Mouse (Mus musculus) naive thymus-derived CD4-positive, alpha-beta T cell, adult 5 months (primary cell): ENCODE data around the gene Cnep1r1. TPM values are rescaled to one million over a fixed set of nuclear protein-coding genes. Genes with fewer than 3 reads are reported as not detected.

Experiments
- polyA plus RNA-seq: library from polyadenylated mRNA; unstranded; fragments of 100-300 nt; shearing (Covaris generic); gene quantifications from one replicate; pipeline ENCODE4 v1.2.1, GENCODE M21; 2017

The Cnep1r1 gene
- polyA plus RNA-seq = 31.6 TPM

DNA sequence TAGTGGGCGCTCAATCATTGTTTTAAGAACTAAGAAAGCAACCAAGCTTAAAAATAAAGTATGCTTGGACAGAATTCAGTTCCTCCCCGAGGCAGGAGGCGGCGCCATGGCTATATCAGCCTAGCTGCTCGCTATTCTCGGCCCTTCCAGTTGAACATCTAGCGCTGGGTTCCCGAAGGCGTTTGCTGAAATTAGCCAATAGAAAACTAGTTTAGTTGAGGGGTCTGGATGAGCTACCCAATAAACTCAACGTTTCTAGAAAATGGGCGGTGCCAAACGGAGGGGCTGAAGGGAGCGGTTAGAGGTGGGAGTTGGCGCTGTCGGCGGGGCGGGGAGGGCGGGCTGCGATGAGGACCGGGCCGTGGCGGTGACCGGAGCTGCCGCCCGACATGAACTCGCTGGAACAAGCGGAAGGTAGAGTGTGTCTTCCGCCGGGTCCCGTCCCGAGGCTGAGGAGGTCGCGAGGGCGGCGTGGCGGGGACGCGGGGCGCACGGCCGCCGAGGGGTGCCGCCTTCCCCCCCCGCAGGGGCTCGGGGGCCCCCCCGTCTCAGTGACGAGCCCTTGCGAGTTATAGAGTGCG, at the start of gene Cnep1r1:
Cnep1r1 (plus strand) TSS at position 314 of the 581 bp plus-strand sequence.

DNA sequence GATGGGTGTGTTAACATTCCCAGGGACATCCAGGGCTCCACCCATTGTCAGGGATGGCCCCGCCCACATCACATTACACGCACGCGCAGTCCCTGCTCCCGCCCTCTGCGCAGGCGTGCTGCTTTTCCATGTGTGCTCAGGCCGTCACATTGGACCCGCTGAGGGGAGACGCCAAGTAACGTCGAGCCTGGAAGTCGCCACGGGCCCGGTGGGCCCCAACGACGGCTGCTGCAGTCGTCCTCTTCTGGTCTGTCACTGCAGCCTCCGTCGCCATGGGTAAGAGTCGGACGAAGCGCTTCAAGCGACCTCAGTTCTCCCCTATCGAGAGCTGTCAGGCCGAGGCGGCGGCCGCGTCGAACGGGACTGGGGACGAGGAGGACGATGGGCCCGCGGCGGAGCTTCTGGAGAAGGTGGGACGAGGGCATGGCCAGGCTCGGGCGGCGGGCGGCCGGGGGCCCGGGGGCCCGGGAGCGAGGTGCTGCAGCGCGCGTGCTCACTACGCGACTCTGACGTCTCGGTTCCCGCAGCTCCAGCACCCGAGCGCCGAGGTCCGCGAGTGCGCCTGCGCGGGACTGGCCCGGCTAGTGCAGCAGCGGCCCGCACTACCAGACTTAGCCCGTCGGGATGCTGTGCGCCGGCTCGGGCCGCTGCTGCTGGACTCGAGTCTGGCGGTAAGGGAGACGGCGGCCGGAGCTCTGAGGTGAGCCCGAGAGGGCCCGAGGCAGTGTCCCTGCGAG, 19.3 kb downstream of the Cnep1r1 start, which contains the start of gene Heatr3:
Heatr3 (plus strand) TSS at position 108 of the 737 bp plus-strand sequence.

Other genes starting within 250 kb of the Cnep1r1 start
- gene Zfp423, start 159.2 kb upstream of the Cnep1r1 start, polyA plus RNA-seq = not detected
- 41.6 TPM for gene Heatr3, start 19.1 kb downstream of the Cnep1r1 start, polyA plus RNA-seq
- gene Tent4b, start 80.4 kb downstream of the Cnep1r1 start, polyA plus RNA-seq = 74.0 TPM
- gene Adcy7, start 153.6 kb downstream of the Cnep1r1 start, polyA plus RNA-seq = 119 TPM
- 58.8 TPM for gene Brd7, start 243.4 kb downstream of the Cnep1r1 start, polyA plus RNA-seq